Mouse (Mus musculus): ENCODE data around the gene Igsf8.

Igsf8 gene

DNA sequence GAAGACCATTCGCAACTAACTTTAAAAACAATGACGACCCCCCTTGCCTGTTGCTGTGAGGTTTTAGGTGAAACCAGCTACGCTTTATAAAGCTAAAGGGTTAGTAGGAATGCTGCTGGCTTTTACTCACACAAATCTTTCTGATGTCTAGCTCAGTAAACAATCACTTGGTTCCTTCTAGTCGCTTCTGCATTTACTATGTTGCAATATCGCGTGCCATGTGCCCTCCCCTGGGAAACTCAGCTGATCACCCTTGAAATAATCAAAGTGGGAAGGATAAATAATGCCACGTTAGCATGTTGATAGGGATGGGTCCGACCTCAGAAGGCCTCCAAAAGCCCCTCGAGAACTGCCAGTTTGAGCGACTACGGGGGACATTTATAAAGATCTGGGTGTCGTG lies 85.9 kb downstream of the Igsf8 start:
- DNase-seq (ENCODE audit: low read depth, low spot score), result no peak

DNA sequence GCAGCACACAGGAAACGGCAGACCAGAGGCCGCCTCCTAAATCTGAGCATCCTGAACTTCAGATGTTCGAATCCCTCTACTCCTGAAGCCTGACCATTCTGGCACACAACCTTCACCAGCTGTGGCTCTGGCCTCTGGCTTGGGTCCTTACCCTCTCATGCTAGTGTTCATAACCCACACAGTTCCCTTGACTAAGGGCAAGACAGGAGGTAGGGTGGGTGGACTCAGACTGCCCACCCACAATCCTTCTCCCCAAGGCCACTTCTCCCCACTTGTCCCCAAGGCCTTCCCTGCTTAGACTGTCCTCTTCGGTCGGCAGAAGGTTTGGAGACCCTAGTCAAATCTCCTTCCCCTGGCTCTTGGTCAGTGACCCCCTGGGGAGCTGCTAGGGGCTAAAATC lies 88.1 kb downstream of the Igsf8 start:
- DNase-seq (ENCODE audit: low read depth, low spot score), result no peak

DNA sequence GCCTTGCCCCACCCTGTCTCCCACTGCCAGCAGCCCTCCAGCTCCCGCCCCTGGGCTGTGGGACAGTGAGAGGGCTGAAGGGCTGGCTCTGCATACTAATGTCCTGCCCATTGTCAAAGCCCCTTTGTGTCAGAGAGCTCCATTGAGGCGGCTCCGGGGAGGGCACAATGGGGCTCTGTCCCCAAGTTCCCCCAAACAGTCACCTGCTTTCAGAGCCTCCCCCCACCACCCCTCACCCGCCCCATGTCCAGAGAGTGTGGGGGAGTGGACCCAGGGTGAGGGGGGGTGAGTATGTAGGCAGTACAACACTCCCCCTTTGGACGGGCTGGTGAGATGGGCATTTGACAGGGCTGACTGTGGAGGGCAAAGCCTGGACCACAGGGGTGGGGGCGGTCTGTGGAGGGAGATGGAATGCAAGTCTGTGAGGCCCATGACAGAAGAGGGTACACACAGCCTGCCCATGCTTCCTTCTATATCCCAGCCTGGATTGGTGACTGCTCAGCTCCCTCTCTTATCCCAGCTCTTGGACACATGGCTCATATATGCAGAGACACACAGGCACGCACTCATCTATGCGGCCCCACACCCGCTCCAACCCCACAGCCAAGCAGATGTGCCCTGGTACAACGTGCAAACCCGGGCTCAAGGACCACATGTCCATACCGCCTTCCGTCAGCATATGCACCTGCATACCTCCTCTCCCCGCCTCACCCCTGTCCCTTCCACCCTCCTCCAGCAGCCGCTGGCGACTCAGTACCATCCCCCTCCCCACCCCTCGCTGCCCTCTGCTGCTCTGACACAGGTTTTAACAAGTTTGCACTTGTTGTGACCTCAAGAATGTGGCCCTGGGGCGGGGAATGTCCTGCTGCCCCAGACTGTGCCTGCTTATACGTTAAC lies 88.7 kb downstream of the Igsf8 start:
- peak; percentile 45 for DNase-seq (ENCODE audit: low read depth, low spot score)

DNA sequence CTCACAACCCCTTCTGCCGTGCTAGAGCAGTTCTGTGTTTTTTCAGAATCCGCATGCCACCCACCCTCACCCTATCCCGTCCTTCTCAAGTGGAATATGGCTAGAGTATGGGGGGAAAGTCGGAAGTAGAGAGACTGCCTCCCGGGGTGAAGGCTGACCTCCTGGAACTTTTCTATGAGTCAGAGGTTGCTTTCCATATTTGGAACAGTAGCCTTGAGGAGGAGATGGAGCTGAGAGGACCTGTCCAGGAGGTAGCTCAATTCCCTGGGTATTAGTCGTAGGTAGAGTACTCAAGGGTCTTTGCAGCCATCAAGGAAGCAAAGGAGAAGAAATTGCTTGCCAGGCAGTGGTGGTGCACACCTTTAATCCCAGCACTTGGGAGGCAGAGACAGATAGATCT lies 90.6 kb downstream of the Igsf8 start:
- no peak for DNase-seq (ENCODE audit: low read depth, low spot score)

DNA sequence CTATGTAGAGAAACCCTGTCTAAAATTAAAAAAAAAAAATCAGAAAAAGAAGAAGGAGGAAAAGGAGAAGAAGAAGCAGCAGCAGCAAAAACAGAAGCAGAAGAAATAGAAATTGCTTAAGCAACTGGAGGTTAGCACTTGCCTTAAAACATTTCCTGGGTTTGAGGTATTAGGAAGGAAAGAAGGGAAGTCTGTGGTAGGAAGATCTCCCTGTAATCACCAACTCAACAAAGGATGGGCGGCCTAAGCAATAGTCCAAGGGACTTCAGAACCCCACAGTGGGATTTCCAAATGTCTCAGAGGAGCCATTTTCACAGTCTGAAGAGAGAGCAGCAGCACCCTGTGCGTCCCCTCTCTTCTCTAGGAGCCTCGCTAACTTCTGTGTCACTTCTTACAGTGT lies 91.0 kb downstream of the Igsf8 start:
- no peak for DNase-seq (ENCODE audit: low read depth, low spot score)

DNA sequence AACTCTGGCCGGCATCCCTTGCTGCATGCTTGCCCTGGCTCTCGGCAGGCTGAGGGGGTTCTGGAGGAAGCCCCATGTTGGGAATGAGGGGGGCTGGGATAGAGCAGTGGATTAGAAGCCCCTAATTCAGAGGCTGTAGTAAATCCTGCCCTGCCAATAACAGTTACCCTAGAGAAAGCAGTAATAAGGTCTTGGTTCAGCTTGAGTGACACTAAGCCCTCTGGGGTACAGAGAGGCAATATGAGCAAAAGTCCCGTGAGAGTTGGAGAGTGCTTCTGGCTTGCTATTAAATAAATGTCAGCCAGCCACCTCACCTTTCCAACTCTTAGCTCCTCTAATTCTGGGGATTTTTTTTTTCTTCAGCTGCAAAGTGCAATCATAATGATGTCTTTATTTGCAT lies 93.9 kb downstream of the Igsf8 start:
- DNase-seq (ENCODE audit: low read depth, low spot score), result no peak

DNA sequence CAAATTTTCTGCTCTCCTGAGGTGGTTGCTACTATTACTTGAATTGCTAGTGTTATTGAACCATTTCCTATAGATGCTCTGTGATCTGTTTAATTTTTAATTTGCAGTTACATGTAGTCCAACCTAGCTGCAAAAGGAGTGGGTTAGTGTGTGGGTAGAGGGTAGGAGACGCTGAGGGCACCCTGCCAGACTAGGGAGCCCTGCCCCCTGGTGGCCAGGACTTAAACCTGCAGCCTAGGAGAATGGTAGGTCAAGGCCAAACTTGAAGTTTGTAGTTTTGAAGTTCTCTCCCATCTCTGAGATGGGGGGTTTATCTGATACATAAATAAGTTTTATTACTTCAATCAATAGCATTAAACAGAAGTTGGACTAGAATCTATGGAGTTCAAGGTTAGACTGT lies 96.1 kb downstream of the Igsf8 start:
- DNase-seq (ENCODE audit: low read depth, low spot score), result peak; percentile 51

DNA sequence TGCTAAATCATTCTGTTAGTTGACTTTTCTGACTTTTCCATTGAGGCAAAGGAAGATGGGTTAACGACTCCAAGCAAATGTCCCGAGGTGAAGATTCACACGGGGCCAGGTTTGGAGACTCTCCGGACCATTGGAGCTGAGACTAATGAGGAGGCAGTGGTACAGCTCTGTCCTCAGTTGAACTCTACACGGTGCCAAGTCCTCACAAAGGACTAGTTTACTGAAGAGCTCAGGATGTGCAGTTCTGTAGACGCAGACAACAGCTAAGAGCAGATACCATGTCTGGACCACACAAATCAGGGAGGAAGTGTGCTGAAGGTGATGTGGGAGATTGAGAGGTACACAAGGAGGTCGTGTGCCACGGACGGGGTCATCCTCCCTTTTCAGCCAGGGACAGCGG lies 96.9 kb downstream of the Igsf8 start:
- DNase-seq (ENCODE audit: low read depth, low spot score), result no peak

DNA sequence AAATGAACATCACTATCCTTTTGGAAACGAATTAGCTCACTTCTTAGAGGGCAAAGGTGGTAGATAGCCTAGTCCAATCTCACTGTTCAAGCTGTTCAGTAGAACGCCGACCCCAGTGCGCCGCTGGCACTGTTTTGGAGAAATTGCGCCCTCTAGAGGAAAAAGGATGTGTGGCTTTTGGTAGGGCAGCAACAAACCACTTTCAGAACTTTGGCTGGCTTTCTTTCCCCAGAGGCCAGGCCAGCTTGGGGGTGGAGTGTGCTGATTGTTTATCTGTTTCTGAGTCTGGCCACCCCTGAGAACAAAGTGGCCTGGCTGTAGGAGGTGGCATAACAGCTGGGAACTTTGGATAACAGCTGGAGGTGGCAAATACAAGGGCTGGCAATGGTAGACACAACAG lies 103.2 kb downstream of the Igsf8 start:
- DNase-seq (ENCODE audit: low read depth, low spot score), result peak; percentile 82

DNA sequence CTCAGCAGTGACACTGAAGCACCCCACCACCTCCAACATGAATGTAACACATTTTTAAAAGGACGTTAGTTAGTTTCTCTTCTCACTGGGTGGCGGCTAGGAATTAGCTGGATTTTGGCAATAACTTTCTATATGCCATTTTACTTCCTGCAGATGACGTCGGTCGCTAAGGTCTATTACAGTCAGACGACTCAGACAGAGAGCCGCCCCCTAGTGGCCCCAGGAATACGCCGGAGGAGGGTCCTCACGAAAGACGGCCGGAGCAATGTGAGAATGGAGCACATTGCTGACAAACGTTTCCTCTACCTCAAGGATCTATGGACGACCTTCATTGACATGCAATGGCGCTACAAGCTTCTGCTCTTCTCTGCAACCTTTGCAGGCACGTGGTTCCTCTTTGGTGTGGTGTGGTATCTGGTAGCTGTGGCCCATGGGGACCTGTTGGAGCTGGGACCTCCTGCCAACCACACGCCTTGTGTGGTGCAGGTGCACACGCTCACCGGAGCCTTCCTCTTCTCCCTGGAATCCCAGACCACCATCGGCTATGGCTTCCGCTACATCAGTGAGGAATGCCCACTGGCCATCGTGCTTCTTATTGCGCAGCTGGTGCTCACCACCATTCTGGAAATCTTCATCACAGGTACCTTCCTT lies 107.5 kb downstream of the Igsf8 start:
- DNase-seq (ENCODE audit: low read depth, low spot score), result peak; percentile 92

Measured in R1 (cell line).